Mouse (Mus musculus) heart, embryonic 16.5 days (tissue): ENCODE data around the gene Dffa. TPM values are rescaled to one million over a fixed set of nuclear protein-coding genes. Genes with fewer than 3 reads are reported as not detected.

Experiments used
- ATAC-seq: fragments of 200-750 bp; cut with Nextera tagmentation; replicated peaks from 2 replicates; pipeline ENCODE4 v1.8.0; 2017; ENCODE audit warnings: moderate number of reproducible peaks; ENCODE audit not compliant: insufficient read depth, low FRiP score; ENCODE audit errors: extremely low read depth
- H3K27ac ChIP-seq: fragments of 300-500 bp; sonication (generic); 2 replicates; pipeline ENCODE4 v1.5.1; 2014; ENCODE audit warnings: mild to moderate bottlenecking, low read length, control low read depth, moderate library complexity
- H3K27me3 ChIP-seq: fragments of 300-500 bp; sonication (generic); 2 replicates; pipeline ENCODE4 v1.6.1; 2014; ENCODE audit warnings: low read length, mixed read lengths; ENCODE audit not compliant: control insufficient read depth, insufficient read depth
- H3K36me3 ChIP-seq: fragments of 300-500 bp; sonication (generic); 2 replicates; pipeline ENCODE4 v1.6.1; 2014; ENCODE audit not compliant: control insufficient read depth, insufficient read depth
- H3K4me1 ChIP-seq: fragments of 300-500 bp; sonication (generic); 2 replicates; pipeline ENCODE4 v1.6.1; 2014; ENCODE audit warnings: low read length, mixed read lengths; ENCODE audit not compliant: control insufficient read depth, insufficient read depth
- H3K4me2 ChIP-seq: fragments of 300-500 bp; sonication (generic); 2 replicates; pipeline ENCODE4 v1.6.1; 2014; ENCODE audit warnings: low read depth, mild to moderate bottlenecking, control low read depth, low read length
- H3K4me3 ChIP-seq: fragments of 300-500 bp; sonication (generic); 2 replicates; pipeline ENCODE4 v1.5.1; 2014; ENCODE audit warnings: mild to moderate bottlenecking, control low read depth, low read length
- H3K9ac ChIP-seq: fragments of 300-500 bp; sonication (generic); 2 replicates; pipeline ENCODE4 v1.6.1; 2014; ENCODE audit warnings: low read length, control low read depth
- H3K9me3 ChIP-seq: fragments of 300-500 bp; sonication (generic); replicated peaks from 2 replicates; pipeline ENCODE4 v1.6.1; 2016; ENCODE audit warnings: low read length; ENCODE audit not compliant: control insufficient read depth
- WGBS: fragments of 180-500 bp; shearing (Covaris S2); extraction: QIAGEN DNeasy Blood & Tissue Kit; methylation state at CpG from one replicate; pipeline ENCODE4 v1.1.7; 2014; 5-methylcytosine and 5-hydroxymethylcytosine counted together
- polyA plus RNA-seq: library from polyadenylated mRNA; unstranded; fragments of >200 nt; fragmentation: Nextera tagmentation; extraction: Ambion mirVana; gene quantifications from 2 replicates; pipeline ENCODE4 v1.2.1, GENCODE M21; 2015

The Dffa gene
- polyA plus RNA-seq, 1 experiment from 2014 or later = 29.3 TPM

DNA sequence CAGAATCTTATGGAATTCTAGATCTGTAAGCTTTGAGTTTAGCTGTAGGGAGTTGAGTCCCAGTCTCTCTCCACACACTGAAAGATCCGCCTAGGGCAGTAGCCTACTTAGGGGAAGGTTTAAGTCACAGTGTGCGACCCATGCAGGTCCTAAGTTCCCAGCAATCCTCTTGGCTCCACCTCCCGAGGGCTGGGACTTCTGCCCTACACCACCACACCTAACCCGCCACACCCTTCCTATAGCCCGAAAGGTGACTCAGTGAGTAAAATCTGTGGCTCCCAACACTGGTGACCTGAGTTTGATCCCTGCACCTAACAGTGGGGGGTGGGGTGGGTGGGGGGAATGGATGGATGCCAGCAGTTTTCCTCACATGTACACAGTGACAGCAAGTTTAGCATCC, 19.5 kb downstream of the Dffa start:
- Histone ChIP-seq H3K9me3 (no peaks in the 10 kb centered on the region), H3K9ac (no peak overlapping the region), H3K4me3 (no peak overlapping the region), H3K36me3 (peaks cover 3% of the 10 kb centered on the region; the same call in 1 of the 2 replicates), H3K4me2 (no peak overlapping the region), H3K4me1 (no peaks in the 10 kb centered on the region), H3K27me3 (no peaks in the 10 kb centered on the region), H3K27ac (no peak overlapping the region)
- WGBS = 58% methylated on average over 5 of the region's 5 CpGs
- ATAC-seq = no peak

DNA sequence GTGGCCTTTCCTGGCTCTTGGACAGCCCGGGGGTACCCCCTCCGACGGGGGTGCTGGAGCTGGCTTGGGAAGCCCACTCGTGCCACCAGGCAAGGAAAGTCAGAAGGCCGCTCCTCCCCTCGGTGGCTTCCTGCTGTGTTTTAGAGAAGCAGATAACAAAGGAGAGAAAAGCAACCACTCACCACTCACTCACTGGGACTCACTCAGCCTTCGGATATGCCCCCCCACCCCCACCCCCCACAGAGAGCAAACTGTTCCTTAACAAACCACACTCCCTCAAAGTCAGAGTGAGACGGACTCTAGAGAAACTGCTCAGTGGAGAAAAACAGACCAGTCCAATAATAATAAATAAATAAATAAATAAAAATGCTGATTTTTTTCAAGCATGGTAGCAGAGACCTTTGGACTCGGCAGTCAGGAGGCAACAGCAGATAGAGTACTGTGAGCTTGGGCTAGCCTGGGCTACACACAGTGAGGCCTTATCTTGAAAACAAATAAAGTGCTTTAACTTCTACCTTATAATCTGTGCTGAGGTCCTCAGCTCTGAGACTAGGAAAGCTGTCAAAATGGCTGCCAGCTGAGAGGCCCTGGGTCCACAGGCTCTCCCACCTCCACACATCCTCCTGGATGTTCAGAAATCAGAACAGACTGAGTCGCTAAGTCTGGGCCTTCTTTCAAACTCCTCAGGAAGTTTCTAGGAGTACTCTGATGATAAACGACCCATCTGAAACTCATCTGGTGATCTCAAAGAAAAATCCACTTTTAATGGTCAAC, 21.6 kb downstream of the Dffa start:
- Histone ChIP-seq H3K9ac (no peak overlapping the region), H3K27ac (no peak overlapping the region), H3K4me2 (no peak overlapping the region), H3K27me3 (no peaks in the 10 kb centered on the region), H3K4me3 (no peak overlapping the region), H3K9me3 (no peaks in the 10 kb centered on the region), H3K4me1 (no peaks in the 10 kb centered on the region), H3K36me3 (peaks cover 5% of the 10 kb centered on the region; the same call in 1 of the 2 replicates)
- WGBS = 53% methylated on average over 11 of the region's 11 CpGs
- ATAC-seq = no peak

DNA sequence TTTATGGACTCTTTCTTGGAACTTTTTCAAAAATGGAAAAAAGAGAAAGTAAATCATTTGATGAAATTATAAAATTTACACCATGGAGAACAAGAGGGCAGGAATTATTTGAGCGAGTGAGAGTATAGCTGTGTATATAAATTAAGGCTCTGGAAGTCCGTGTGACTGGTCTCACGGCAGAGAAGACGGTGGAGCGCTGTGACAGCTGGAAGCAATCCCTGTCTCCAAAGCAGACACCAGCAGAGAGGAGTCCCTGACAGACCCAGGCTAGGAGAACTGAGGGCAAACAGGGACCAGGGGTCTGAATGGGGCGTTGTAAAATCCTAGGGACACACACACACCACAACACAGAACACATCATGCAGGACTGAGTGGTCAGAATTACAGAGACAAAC, 22.2 kb downstream of the Dffa start:
- Histone ChIP-seq H3K4me1 (no peaks in the 10 kb centered on the region), H3K27me3 (no peaks in the 10 kb centered on the region), H3K4me2 (no peak overlapping the region), H3K36me3 (peaks cover 3% of the 10 kb centered on the region; the same call in 1 of the 2 replicates), H3K27ac (no peak overlapping the region), H3K9me3 (no peaks in the 10 kb centered on the region), H3K9ac (no peak overlapping the region), H3K4me3 (no peak overlapping the region)
- ATAC-seq = no peak
- 74% methylated on average over 6 of the region's 6 CpGs for WGBS

DNA sequence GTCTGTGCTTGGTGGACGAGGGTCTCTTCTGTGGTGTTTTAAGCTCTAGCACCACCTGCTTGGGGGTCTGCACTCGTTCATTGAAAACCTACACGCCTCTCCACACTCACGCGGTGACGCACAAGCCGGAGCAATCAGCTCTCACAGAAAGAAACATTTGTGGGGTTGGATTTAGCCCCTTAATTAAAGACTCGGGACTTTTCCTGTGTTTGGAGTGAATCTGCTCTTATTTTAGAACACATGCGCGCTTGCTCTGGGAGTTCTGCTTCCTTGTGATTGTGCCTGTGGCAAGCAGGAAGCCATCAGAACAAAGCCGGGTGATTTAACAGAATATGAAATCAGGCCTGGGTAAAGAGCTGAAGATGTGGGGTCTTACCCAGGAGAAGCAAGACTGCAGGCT, 22.7 kb downstream of the Dffa start, which contains the start of gene Cort:
Cort (minus strand) TSS at position 101 of the 400 bp plus-strand sequence.
- WGBS = 80% methylated on average over 11 of the region's 11 CpGs
- no peak for ATAC-seq

DNA sequence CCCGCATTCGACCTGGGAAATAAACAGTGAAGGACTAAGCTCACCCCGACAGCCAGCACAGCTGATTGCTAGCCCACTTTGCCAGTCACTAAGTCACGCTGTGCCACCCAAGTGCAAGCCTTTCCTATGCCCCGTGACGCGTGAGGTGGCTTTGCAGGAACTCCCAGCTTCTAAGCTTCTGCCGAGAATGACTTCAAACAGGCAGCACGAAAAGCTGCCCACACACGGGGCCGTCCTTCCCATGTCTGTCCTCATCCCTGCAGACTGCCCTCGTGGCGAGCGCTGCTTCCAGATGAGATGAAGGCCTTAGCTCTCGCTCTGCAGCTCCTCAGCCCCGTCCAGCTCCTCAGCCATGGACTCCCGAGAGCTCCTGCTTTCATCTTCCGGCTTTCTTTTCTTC, 24.5 kb downstream of the Dffa start:
- H3K4me3 ChIP-seq = no peak overlapping the region
- no peaks in the 10 kb centered on the region for H3K4me1 ChIP-seq
- no peak for ATAC-seq
- no peak overlapping the region for H3K4me2 ChIP-seq
- H3K27me3 ChIP-seq = no peaks in the 10 kb centered on the region
- H3K36me3 ChIP-seq = peaks cover 3% of the 10 kb centered on the region; the same call in 1 of the 2 replicates
- no peak overlapping the region for H3K9ac ChIP-seq
- WGBS = 83% methylated on average over 18 of the region's 18 CpGs
- no peak overlapping the region for H3K27ac ChIP-seq
- H3K9me3 ChIP-seq = no peaks in the 10 kb centered on the region

More for the DNA sequence above, 22.7 kb downstream of the Dffa start, which contains the start of gene Cort:
- no peaks in the 10 kb centered on the region for H3K4me1 ChIP-seq
- no peak within 1 kb of the TSS for H3K4me3 ChIP-seq
- no peak within 1 kb of the TSS for H3K27ac ChIP-seq
- peaks cover 3% of the 10 kb centered on the region; the same call in 1 of the 2 replicates for H3K36me3 ChIP-seq
- H3K9me3 ChIP-seq = no peaks in the 10 kb centered on the region
- H3K4me2 ChIP-seq = no peak within 1 kb of the TSS
- no peak within 1 kb of the TSS for H3K9ac ChIP-seq
- H3K27me3 ChIP-seq = no peaks in the 10 kb centered on the region

DNA sequence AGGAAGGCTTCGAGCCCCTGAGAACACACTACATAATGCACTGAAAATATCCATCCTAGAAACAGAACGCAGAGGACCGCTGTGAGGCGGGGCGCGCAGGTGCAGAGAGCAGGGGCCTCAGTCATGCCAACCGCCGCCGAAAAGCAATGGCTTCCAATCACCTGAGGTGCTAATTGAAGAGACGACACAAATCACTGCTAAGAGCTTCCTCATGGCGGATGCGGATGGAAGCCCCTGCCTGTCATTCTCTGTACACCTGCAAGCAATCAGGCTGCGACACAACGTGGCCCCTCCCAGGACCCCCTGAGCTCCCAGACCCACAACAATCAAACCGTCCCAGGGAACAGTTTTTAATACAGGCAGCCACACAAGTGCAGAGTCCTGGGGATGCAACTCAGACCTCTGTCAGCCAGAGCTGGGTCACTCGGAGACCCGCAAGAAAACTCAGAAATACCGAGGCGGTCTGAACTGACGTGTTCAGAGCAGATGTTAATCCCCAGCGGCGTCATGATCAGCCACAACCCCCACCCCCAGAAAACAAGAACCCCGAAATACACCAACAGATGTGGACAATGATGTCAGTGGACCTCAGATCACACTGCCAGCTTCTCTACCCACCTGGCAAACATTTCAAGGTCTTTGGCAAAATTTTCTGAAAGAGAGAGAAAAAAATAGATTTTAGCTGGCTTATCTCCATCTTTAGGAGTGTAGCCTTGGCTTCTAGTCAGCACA, 27.2 kb downstream of the Dffa start:
- no peak for ATAC-seq
- Histone ChIP-seq H3K9me3 (no peaks in the 10 kb centered on the region), H3K4me3 (no peak overlapping the region), H3K9ac (no peak overlapping the region), H3K4me2 (no peak overlapping the region), H3K27me3 (no peaks in the 10 kb centered on the region), H3K36me3 (peaks cover 3% of the 10 kb centered on the region; the same call in 1 of the 2 replicates), H3K4me1 (no peaks in the 10 kb centered on the region), H3K27ac (no peak overlapping the region)
- WGBS = 89% methylated on average over 23 of the region's 23 CpGs

DNA sequence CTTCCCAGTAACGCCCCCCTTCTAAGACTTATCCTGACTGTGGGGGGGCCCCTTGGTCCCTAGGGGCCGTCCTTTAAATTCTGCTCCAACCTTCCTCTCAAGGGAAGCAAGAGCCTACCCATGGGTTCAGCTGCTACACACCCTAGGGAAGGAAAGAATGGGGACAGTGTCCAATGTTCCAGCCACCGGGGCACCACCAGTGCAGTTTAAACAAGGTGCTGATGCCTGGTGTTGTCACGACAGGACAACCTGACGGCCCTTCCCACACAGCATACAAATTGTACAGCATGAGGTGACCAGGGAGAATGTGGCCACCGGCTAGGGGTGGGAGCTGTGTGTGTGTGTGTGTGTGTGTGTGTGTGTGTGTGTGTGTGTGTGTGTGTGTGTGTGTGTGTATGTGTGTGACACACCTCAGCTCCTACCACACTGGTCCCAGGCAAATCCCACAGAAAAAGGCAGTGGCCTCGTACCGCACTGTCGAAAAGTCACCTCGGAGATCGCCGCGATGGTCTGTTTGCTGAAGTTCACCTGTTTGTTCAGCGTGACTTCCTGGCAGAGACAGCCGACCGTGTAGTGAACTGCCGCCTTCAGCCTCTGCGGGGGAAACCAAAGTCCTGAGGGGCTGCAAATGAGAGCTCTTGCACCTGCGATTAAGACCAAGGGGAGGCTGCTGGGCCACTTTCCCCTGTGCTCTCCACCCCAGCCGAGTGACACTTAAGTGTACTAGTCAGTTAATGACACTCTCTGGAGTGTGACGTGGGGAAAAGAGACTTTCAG, 28.0 kb downstream of the Dffa start:
- Histone ChIP-seq H3K27me3 (no peaks in the 10 kb centered on the region), H3K36me3 (peaks cover 3% of the 10 kb centered on the region; the same call in 1 of the 2 replicates), H3K4me2 (no peak overlapping the region), H3K4me3 (no peak overlapping the region), H3K4me1 (0 out of 2 replicates have a peak, but pooled peaks cover 2% of the 10 kb centered on the region), H3K27ac (no peak overlapping the region), H3K9ac (no peak overlapping the region), H3K9me3 (no peaks in the 10 kb centered on the region)
- 82% methylated on average over 21 of the region's 21 CpGs for WGBS
- no peak for ATAC-seq

DNA sequence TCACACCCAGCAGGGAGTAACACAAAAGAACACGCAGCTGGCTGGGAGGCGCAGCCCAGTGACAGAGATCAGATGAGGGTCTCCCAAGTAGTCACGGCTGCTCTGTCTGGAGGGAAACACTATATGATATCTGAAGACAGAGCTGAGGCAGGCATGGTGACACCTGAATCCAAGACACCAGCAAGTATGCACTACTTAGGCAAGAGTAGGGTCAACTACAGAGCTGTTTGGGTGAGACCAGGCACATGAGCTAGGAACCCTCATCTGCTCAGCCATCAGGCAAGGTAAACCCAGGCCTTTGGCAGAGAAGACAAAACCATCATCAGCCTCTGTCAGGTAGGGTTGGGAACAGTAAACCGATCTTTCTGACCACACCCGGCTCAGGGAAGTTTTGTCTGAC, 29.4 kb downstream of the Dffa start:
- Histone ChIP-seq H3K36me3 (peaks cover 3% of the 10 kb centered on the region; the same call in 1 of the 2 replicates), H3K4me1 (0 out of 2 replicates have a peak, but pooled peaks cover 2% of the 10 kb centered on the region), H3K27ac (no peak overlapping the region), H3K9ac (no peak overlapping the region), H3K4me2 (no peak overlapping the region), H3K4me3 (no peak overlapping the region), H3K9me3 (no peaks in the 10 kb centered on the region), H3K27me3 (no peaks in the 10 kb centered on the region)
- ATAC-seq = no peak
- 80% methylated on average over 5 of the region's 5 CpGs for WGBS
